In the genomic region with DNA sequence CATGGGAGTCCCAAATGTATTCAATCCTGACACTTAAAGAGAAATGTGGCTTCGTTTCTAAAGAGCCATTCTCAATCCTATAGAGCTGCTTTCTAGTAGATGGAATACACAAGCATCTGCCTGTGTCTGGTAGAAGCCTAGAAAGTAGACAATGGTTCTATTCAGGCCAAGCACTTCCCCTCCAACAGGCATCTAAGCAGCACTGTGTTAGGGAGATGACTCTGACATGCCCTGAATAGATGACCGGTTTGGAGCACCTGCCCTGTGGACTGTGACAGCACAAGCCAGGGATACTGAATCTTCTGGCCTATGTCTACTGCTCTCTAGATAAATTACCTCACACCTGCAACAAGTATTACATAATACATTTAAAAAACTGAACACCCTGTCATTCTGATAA, we compare ENCODE assay signal across 17 mouse cellular contexts. TPM values are rescaled to one million over a fixed set of nuclear protein-coding genes. Genes with fewer than 3 reads are reported as not detected.
DNase-seq lines count a peak whose midpoint lies in the region; ATAC-seq and TF ChIP-seq lines count a peak whose summit lies in the region.
"Had no signal": no experiment of that assay in that cellular context is flagged by ENCODE, and none has a peak within 500 bp of the region (broad histone marks: within the 10 kb centered on the region; RNA-seq: fewer than 3 reads in every experiment).

No protein-coding gene starts in this region.

- H3K4me3 ChIP-seq in cerebellum, adult 2 months (replicated peaks; ENCODE audit: insufficient read depth, low read depth, low read length): no peak overlapping the region
- no peak overlapping the region for H3K4me3 ChIP-seq in intestine, embryonic 14.5 days (ENCODE audit: low read depth, low read length)
- H3K4me3 ChIP-seq in intestine, embryonic 16.5 days (ENCODE audit: low read length): no peak overlapping the region
- H3K4me3 ChIP-seq in midbrain, embryonic 12.5 days: no peak overlapping the region
- H3K4me3 ChIP-seq in midbrain, embryonic 10.5 days: no peak overlapping the region
- H3K4me3 ChIP-seq in neural tube, embryonic 13.5 days: no peak overlapping the region
- no peak overlapping the region for H3K4me3 ChIP-seq in liver, embryonic 12.5 days

- peaks cover 55% of the 10 kb centered on the region for H3K36me3 ChIP-seq in intestine, embryonic 14.5 days (ENCODE audit: control insufficient read depth, insufficient read depth, low read length)
- H3K36me3 ChIP-seq in intestine, embryonic 16.5 days (ENCODE audit: control insufficient read depth, insufficient read depth, low read length): 0 out of 2 replicates have a peak, but pooled peaks cover 6% of the 10 kb centered on the region
- peaks cover 52% of the 10 kb centered on the region for H3K36me3 ChIP-seq in midbrain, embryonic 12.5 days
- peaks cover 58% of the 10 kb centered on the region for H3K36me3 ChIP-seq in midbrain, embryonic 10.5 days
- peaks cover 66% of the 10 kb centered on the region for H3K36me3 ChIP-seq in neural tube, embryonic 13.5 days
- H3K36me3 ChIP-seq in liver, embryonic 12.5 days: peaks cover 87% of the 10 kb centered on the region

- TF ChIP-seq CTCF in cerebellum, adult 2 months (IDR thresholded peaks at IDR 0.05; ENCODE audit: borderline replicate concordance, insufficient read depth, low read depth, low read length): no peak

- H3K27me3 ChIP-seq in cerebellum, adult 2 months (ENCODE audit: control insufficient read depth, insufficient read depth, low read length): no peaks in the 10 kb centered on the region
- H3K27me3 ChIP-seq in intestine, embryonic 14.5 days (replicated peaks; ENCODE audit: control insufficient read depth, insufficient read depth, low read length): no peaks in the 10 kb centered on the region
- no peaks in the 10 kb centered on the region for H3K27me3 ChIP-seq in intestine, embryonic 16.5 days (replicated peaks; ENCODE audit: control insufficient read depth, insufficient read depth, low read length)
- no peaks in the 10 kb centered on the region for H3K27me3 ChIP-seq in midbrain, embryonic 12.5 days
- no peaks in the 10 kb centered on the region for H3K27me3 ChIP-seq in midbrain, embryonic 10.5 days (ENCODE audit: low read depth, poor library complexity, severe bottlenecking)
- H3K27me3 ChIP-seq in neural tube, embryonic 13.5 days: no peaks in the 10 kb centered on the region
- H3K27me3 ChIP-seq in liver, embryonic 12.5 days (replicated peaks): no peaks in the 10 kb centered on the region

- H3K4me1 ChIP-seq in cerebellum, adult 2 months (ENCODE audit: control insufficient read depth, insufficient read depth, low read length): no peaks in the 10 kb centered on the region
- no peaks in the 10 kb centered on the region for H3K4me1 ChIP-seq in intestine, embryonic 14.5 days (replicated peaks; ENCODE audit: control insufficient read depth, insufficient read depth, low read length)
- H3K4me1 ChIP-seq in intestine, embryonic 16.5 days (ENCODE audit: control insufficient read depth, insufficient read depth, low read length): peaks cover 10% of the 10 kb centered on the region
- no peaks in the 10 kb centered on the region for H3K4me1 ChIP-seq in midbrain, embryonic 12.5 days
- H3K4me1 ChIP-seq in midbrain, embryonic 10.5 days: no peaks in the 10 kb centered on the region
- 0 out of 2 replicates have a peak, but pooled peaks cover 8% of the 10 kb centered on the region for H3K4me1 ChIP-seq in neural tube, embryonic 13.5 days (replicated peaks)
- peaks cover 15% of the 10 kb centered on the region for H3K4me1 ChIP-seq in liver, embryonic 12.5 days

- 0 out of 2 replicates have a peak, but pooled peaks have one; percentile 22 for ATAC-seq in cerebellum, adult (ENCODE audit: insufficient number of reproducible peaks, low FRiP score, low TSS enrichment)
- peak; percentile 48; the same call in 1 of the 2 replicates for ATAC-seq in intestine, embryonic 14.5 days (replicated peaks; ENCODE audit: low FRiP score, low TSS enrichment, low read depth)
- ATAC-seq in intestine, embryonic 16.5 days: no peak
- ATAC-seq in midbrain, embryonic 12.5 days (ENCODE audit: low FRiP score, low read depth): 0 out of 2 replicates have a peak, but pooled peaks have one; percentile 30
- no peak for ATAC-seq in neural tube, embryonic 13.5 days (ENCODE audit: low read depth)
- no peak for ATAC-seq in liver, embryonic 12.5 days

- no peak overlapping the region for H3K4me2 ChIP-seq in intestine, embryonic 14.5 days (ENCODE audit: low read length)
- H3K4me2 ChIP-seq in intestine, embryonic 16.5 days (ENCODE audit: low read depth, low read length): no peak overlapping the region
- no peak overlapping the region for H3K4me2 ChIP-seq in midbrain, embryonic 12.5 days (replicated peaks)
- no peak overlapping the region for H3K4me2 ChIP-seq in neural tube, embryonic 13.5 days
- no peak overlapping the region for H3K4me2 ChIP-seq in liver, embryonic 12.5 days
- H3K4me2 ChIP-seq: liver, embryonic 11.5 days had no signal

- H3K27ac ChIP-seq in cerebellum, adult 2 months (ENCODE audit: insufficient read depth, low read length): no peak overlapping the region; the same call in 1 of the 2 replicates
- H3K27ac ChIP-seq in intestine, embryonic 14.5 days (ENCODE audit: low read depth): no peak overlapping the region
- no peak overlapping the region for H3K27ac ChIP-seq in intestine, embryonic 16.5 days (ENCODE audit: low read length)
- peak overlapping the region; percentile 6; the same call in 1 of the 2 replicates for H3K27ac ChIP-seq in midbrain, embryonic 12.5 days (replicated peaks)
- no peak overlapping the region for H3K27ac ChIP-seq in midbrain, embryonic 10.5 days (replicated peaks)
- H3K27ac ChIP-seq in neural tube, embryonic 13.5 days (replicated peaks): peak overlapping the region; percentile 54
- H3K27ac ChIP-seq in liver, embryonic 12.5 days: no peak overlapping the region
- H3K27ac ChIP-seq: stomach, postnatal 0 days had no signal

- 73% methylated on average over 2 of the region's 2 CpGs for WGBS in cerebellum, adult 2 months
- WGBS in intestine, embryonic 14.5 days: 79% methylated on average over 2 of the region's 2 CpGs
- 70% methylated on average over 2 of the region's 2 CpGs for WGBS in intestine, embryonic 16.5 days
- WGBS in midbrain, embryonic 12.5 days: 59% methylated on average over 2 of the region's 2 CpGs
- WGBS in midbrain, embryonic 10.5 days: 86% methylated on average over 2 of the region's 2 CpGs
- WGBS in neural tube, embryonic 13.5 days: 40% methylated on average over 2 of the region's 2 CpGs
- 76% methylated on average over 2 of the region's 2 CpGs for WGBS in liver, embryonic 12.5 days (ENCODE audit: insufficient replicate concordance)

- no peak overlapping the region for H3K9ac ChIP-seq in intestine, embryonic 14.5 days (ENCODE audit: low read length)
- H3K9ac ChIP-seq in intestine, embryonic 16.5 days (ENCODE audit: low read depth, low read length): no peak overlapping the region
- no peak overlapping the region for H3K9ac ChIP-seq in midbrain, embryonic 12.5 days (replicated peaks)
- no peak overlapping the region for H3K9ac ChIP-seq in neural tube, embryonic 13.5 days
- H3K9ac ChIP-seq in liver, embryonic 12.5 days: no peak overlapping the region

- H3K9me3 ChIP-seq in intestine, embryonic 14.5 days (ENCODE audit: control insufficient read depth, low read length): no peaks in the 10 kb centered on the region
- H3K9me3 ChIP-seq in intestine, embryonic 16.5 days (ENCODE audit: control insufficient read depth, low read length): no peaks in the 10 kb centered on the region
- H3K9me3 ChIP-seq in midbrain, embryonic 12.5 days: no peaks in the 10 kb centered on the region
- no peaks in the 10 kb centered on the region for H3K9me3 ChIP-seq in midbrain, embryonic 10.5 days (replicated peaks)
- no peaks in the 10 kb centered on the region for H3K9me3 ChIP-seq in neural tube, embryonic 13.5 days
- H3K9me3 ChIP-seq in liver, embryonic 12.5 days (replicated peaks): no peaks in the 10 kb centered on the region

- no peak for DNase-seq in cerebellum, adult 2 months
- DNase-seq in intestine, embryonic 14.5 days (ENCODE audit: low spot score): no peak
- DNase-seq in midbrain, embryonic 10.5 days (ENCODE audit: low spot score): no peak
- DNase-seq: adrenal gland, postnatal 10 days; cerebellum, postnatal 10 days; embryo, embryonic 11 days; heart, adult 11 months; layer of hippocampus, postnatal 36 days; left cerebral cortex, postnatal 4 days; thymus, postnatal 14 days had no signal

- TF ChIP-seq POLR2A in cerebellum, adult 2 months (IDR thresholded peaks at IDR 0.05; ENCODE audit: borderline replicate concordance, insufficient read depth, low read length): no peak

RNA-seq across cellular contexts. Expression of gene Rpia, which starts 17.7 kb away (rescaled TPM):
- polyA plus RNA-seq in cerebellum, adult 2 months (2012; rRNA removed): 17.7 and 18.4 TPM in 2 replicates
- polyA plus RNA-seq in intestine, embryonic 14.5 days (2014; fragmentation: Nextera tagmentation; extraction: Ambion mirVana): 4.8 and 6.1 TPM in 2 replicates
- 4.1 and 4.7 TPM in 2 replicates for polyA plus RNA-seq in intestine, embryonic 16.5 days (2015; fragmentation: Nextera tagmentation; extraction: Ambion mirVana)
- 2.4 and 3.9 TPM in 2 replicates for polyA plus RNA-seq in midbrain, embryonic 12.5 days (2016; fragmentation: Nextera tagmentation; extraction: Ambion mirVana)
- 1.4 and 2.1 TPM in 2 replicates for polyA plus RNA-seq in midbrain, embryonic 10.5 days (2016; fragmentation: Nextera tagmentation; extraction: Ambion mirVana)
- 3.2 and 3.6 TPM in 2 replicates for polyA plus RNA-seq in neural tube, embryonic 13.5 days (2015; fragmentation: Nextera tagmentation; extraction: Ambion mirVana)
- 4.5 and 5.1 TPM in 2 replicates for polyA plus RNA-seq in liver, embryonic 12.5 days (2016; fragmentation: Nextera tagmentation; extraction: Ambion mirVana)

Comparison
In these comparisons a context has a peak if more than half of its experiments do, and no peak if none do; other contexts are left out.
1. ATAC-seq: peak in cerebellum, adult (single experiment), intestine, embryonic 14.5 days (single experiment) and midbrain, embryonic 12.5 days (single experiment); none in intestine, embryonic 16.5 days (single experiment), neural tube, embryonic 13.5 days (single experiment) and liver, embryonic 12.5 days (single experiment).
2. H3K27ac ChIP-seq: peak in midbrain, embryonic 12.5 days (single experiment) and neural tube, embryonic 13.5 days (single experiment); none in cerebellum, adult 2 months (single experiment), intestine, embryonic 14.5 days (single experiment), intestine, embryonic 16.5 days (single experiment), midbrain, embryonic 10.5 days (single experiment) and liver, embryonic 12.5 days (single experiment).